1 mouse cellular context compared by ENCODE assay signal in the genomic region with DNA sequence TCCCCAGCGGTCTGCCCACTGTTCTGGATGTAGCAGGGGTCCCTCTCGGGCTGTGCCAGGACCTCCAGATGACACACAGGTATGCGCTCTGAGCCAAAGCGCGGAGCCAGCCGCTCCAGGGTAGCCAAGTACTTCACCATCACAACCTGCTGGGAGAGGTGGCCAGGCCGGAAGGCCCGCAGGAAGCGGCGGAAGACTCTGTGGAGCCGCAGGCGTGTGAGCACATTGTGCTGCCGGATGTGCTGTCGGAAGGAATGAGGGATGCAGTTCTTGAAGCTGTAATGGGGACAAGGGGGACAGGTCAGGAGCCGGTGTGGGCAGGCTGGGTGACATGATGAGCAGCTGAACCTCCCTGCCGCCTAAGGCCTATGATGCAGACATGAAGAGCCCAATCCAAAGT.
TF ChIP-seq lines count a peak whose summit lies in the region.

No protein-coding gene starts in this region.

TF ChIP-seq in ES-E14, 5 proteins besides CTCF, POLR2A, EP300 and RAD21:
- no peak for TF ChIP-seq ZNF384 (IDR thresholded peaks at IDR 0.05; ENCODE audit: low read depth, low read length)
- no peak for TF ChIP-seq HCFC1 (IDR thresholded peaks at IDR 0.05; ENCODE audit: borderline replicate concordance, insufficient read depth, low read length)
- no peak for TF ChIP-seq ZC3H11A (IDR thresholded peaks at IDR 0.05; ENCODE audit: borderline replicate concordance, low read depth, low read length)
- no peak for TF ChIP-seq CHD2 (IDR thresholded peaks at IDR 0.05; ENCODE audit: low read depth, low read length)
